Mouse (Mus musculus): Measurements from ENCODE around the gene Sh3pxd2a. TPM values are rescaled to one million over a fixed set of nuclear protein-coding genes. Genes with fewer than 3 reads are reported as not detected.

Sh3pxd2a gene
- total and polyA plus RNA-seq, 3 experiments, result 3.9 to 11.3 TPM; not detected in 1

GRCm38 (mm10) chr19:47456021-47456420, 8.2 kb downstream of the Sh3pxd2a start:
- H3K27me3 ChIP-seq (ENCODE audit: control insufficient read depth in 1 of 2, insufficient read depth in 2 of 2, low read length in 2 of 2), result no peaks in the 10 kb centered on the region
- DNase-seq (ENCODE audit: low read depth, low spot score), result no peak
- H3K27ac ChIP-seq (ENCODE audit: control insufficient read depth, low read depth, low read length), result no peak overlapping the region
- H3K79me2 ChIP-seq (ENCODE audit: control insufficient read depth, insufficient read depth, low read length, poor library complexity), result no peaks in the 10 kb centered on the region
- no peak overlapping the region for H3K4me3 ChIP-seq (ENCODE audit: control insufficient read depth in 1 of 2, insufficient read depth in 1 of 2, low read depth in 2 of 2, low read length in 2 of 2)
- H3K36me3 ChIP-seq (ENCODE audit: control insufficient read depth in 1 of 2, insufficient read depth in 2 of 2, low read length in 2 of 2), result no peaks in the 10 kb centered on the region
- no peaks in the 10 kb centered on the region for H3K9me3 ChIP-seq (replicated peaks; ENCODE audit: insufficient read depth, low read length)
- no peaks in the 10 kb centered on the region for H3K4me1 ChIP-seq (ENCODE audit: control insufficient read depth in 1 of 2, insufficient read depth in 2 of 2, low read length in 2 of 2)
- H3K9ac ChIP-seq (ENCODE audit: control insufficient read depth, low read depth, low read length, poor library complexity, severe bottlenecking), result no peak overlapping the region
- TF ChIP-seq JUND (IDR thresholded peaks at IDR 0.05; ENCODE audit: low read depth, low read length) (no peak), GABPA (IDR thresholded peaks at IDR 0.05; ENCODE audit: low read depth, low read length) (no peak), MAFK (IDR thresholded peaks at IDR 0.05; ENCODE audit: borderline replicate concordance, low read depth, low read length) (no peak), SIN3A (IDR thresholded peaks at IDR 0.05; ENCODE audit: low read length) (no peak), NRF1 (IDR thresholded peaks at IDR 0.05; ENCODE audit: insufficient read depth, low read depth, low read length, poor library complexity, severe bottlenecking) (no peak), CTCF (IDR thresholded peaks at IDR 0.05 in 2 of 3, conservative IDR thresholded peaks at IDR 0.05 in 1 of 3; ENCODE audit: control insufficient read depth in 1 of 3, insufficient read depth in 1 of 3, low read depth in 2 of 3, low read length in 3 of 3, poor library complexity in 1 of 3, severe bottlenecking in 1 of 3) (no peak), MAX (IDR thresholded peaks at IDR 0.05; ENCODE audit: low read length) (no peak)

GRCm38 (mm10) chr19:47455001-47455755, 9.0 kb downstream of the Sh3pxd2a start:
- no peak overlapping the region for H3K9ac ChIP-seq (ENCODE audit: control insufficient read depth, low read depth, low read length, poor library complexity, severe bottlenecking)
- H3K4me3 ChIP-seq (ENCODE audit: control insufficient read depth in 1 of 2, insufficient read depth in 1 of 2, low read depth in 2 of 2, low read length in 2 of 2), result no peak overlapping the region
- no peaks in the 10 kb centered on the region for H3K36me3 ChIP-seq (ENCODE audit: control insufficient read depth in 1 of 2, insufficient read depth in 2 of 2, low read length in 2 of 2)
- TF ChIP-seq MEF2A (IDR thresholded peaks at IDR 0.05; ENCODE audit: extremely low read depth, insufficient replicate concordance, low read depth, low read length, poor library complexity, severe bottlenecking) (no peak), ETS1 (IDR thresholded peaks at IDR 0.05; ENCODE audit: low read depth, low read length) (no peak), KAT2A (conservative IDR thresholded peaks at IDR 0.05; ENCODE audit: low read depth, low read length) (no peak), CHD1 (IDR thresholded peaks at IDR 0.05; ENCODE audit: low read depth, low read length) (no peak), GABPA (IDR thresholded peaks at IDR 0.05; ENCODE audit: low read depth, low read length) (no peak), HCFC1 (IDR thresholded peaks at IDR 0.05; ENCODE audit: low read depth, low read length) (no peak), ZKSCAN1 (IDR thresholded peaks at IDR 0.05; ENCODE audit: low read depth, low read length) (no peak), ZC3H11A (IDR thresholded peaks at IDR 0.05; ENCODE audit: low read depth, low read length) (no peak), RCOR1 (IDR thresholded peaks at IDR 0.05; ENCODE audit: low read depth, low read length) (no peak), MAFK (IDR thresholded peaks at IDR 0.05; ENCODE audit: borderline replicate concordance, low read depth, low read length) (no peak), USF1 (IDR thresholded peaks at IDR 0.05; ENCODE audit: low read depth, low read length) (no peak)
- no peak for DNase-seq (ENCODE audit: low read depth, low spot score)
- no peaks in the 10 kb centered on the region for H3K27me3 ChIP-seq (ENCODE audit: control insufficient read depth in 1 of 2, insufficient read depth in 2 of 2, low read length in 2 of 2)
- no peaks in the 10 kb centered on the region for H3K4me1 ChIP-seq (ENCODE audit: control insufficient read depth in 1 of 2, insufficient read depth in 2 of 2, low read length in 2 of 2)
- H3K79me2 ChIP-seq (ENCODE audit: control insufficient read depth, insufficient read depth, low read length, poor library complexity), result no peaks in the 10 kb centered on the region
- no peak overlapping the region for H3K27ac ChIP-seq (ENCODE audit: control insufficient read depth, low read depth, low read length)
- no peaks in the 10 kb centered on the region for H3K9me3 ChIP-seq (replicated peaks; ENCODE audit: insufficient read depth, low read length)
